Mouse (Mus musculus): ENCODE results near the gene Hs6st3. TPM values are rescaled to one million over a fixed set of nuclear protein-coding genes. Genes with fewer than 3 reads are reported as not detected.

Gene Hs6st3
- polyA plus RNA-seq, 1 experiment: 6.6 TPM

DNA sequence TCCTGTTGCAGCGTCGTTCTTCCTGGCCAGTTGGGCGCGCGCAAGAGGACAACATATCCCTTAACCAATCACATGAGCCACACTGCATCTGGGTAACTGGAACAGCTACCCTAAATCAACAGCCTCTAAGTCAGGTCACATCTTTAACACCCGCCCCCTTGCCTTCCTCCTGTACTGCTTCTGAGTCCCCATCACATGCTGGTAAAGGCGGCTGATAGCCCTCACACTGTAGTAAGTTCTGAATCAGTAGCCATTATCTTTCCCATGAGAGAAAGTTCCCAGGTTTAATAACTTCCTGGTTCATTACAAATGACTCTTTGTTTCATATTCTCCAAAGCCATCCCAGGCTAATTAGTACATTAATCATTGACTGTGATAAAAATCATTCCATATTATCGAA, 757.0 kb downstream of the Hs6st3 start:
- Histone ChIP-seq H3K4me1 (ENCODE audit: control insufficient read depth, insufficient read depth, low read length) (peaks cover 5% of the 10 kb centered on the region), H3K27me3 (ENCODE audit: control insufficient read depth, insufficient read depth, low read length) (no peaks in the 10 kb centered on the region), H3K4me3 (replicated peaks; ENCODE audit: insufficient read depth, low read depth, low read length) (no peak overlapping the region), H3K27ac (ENCODE audit: insufficient read depth, low read length) (no peak overlapping the region)
- WGBS: 97% methylated on average over 8 of the region's 8 CpGs
- DNase-seq: no peak
- no peak for TF ChIP-seq CTCF (IDR thresholded peaks at IDR 0.05; ENCODE audit: borderline replicate concordance, insufficient read depth, low read depth, low read length)
- no peak for TF ChIP-seq POLR2A (IDR thresholded peaks at IDR 0.05; ENCODE audit: borderline replicate concordance, insufficient read depth, low read length)

- TF ChIP-seq POLR2A (IDR thresholded peaks at IDR 0.05; ENCODE audit: borderline replicate concordance, insufficient read depth, low read length) (no peak), CTCF (IDR thresholded peaks at IDR 0.05; ENCODE audit: borderline replicate concordance, insufficient read depth, low read depth, low read length) (no peak)
- Histone ChIP-seq H3K27ac (ENCODE audit: insufficient read depth, low read length) (no peak overlapping the region), H3K4me3 (replicated peaks; ENCODE audit: insufficient read depth, low read depth, low read length) (no peak overlapping the region), H3K27me3 (ENCODE audit: control insufficient read depth, insufficient read depth, low read length) (no peaks in the 10 kb centered on the region), H3K4me1 (ENCODE audit: control insufficient read depth, insufficient read depth, low read length) (peaks cover 5% of the 10 kb centered on the region)
- WGBS: 22% methylated on average over 10 of the region's 10 CpGs
- DNase-seq: peak in 1 of 2 experiments; percentile 8
These were observed 757.8 kb downstream of the Hs6st3 start for GRCm38 (mm10) chr14:119895765-119896465.

GRCm38 (mm10) chr14:119902486-119902885, 764.3 kb downstream of the Hs6st3 start:
- Histone ChIP-seq H3K27me3 (ENCODE audit: control insufficient read depth, insufficient read depth, low read length) (no peaks in the 10 kb centered on the region), H3K27ac (ENCODE audit: insufficient read depth, low read length) (no peak overlapping the region), H3K4me1 (ENCODE audit: control insufficient read depth, insufficient read depth, low read length) (no peaks in the 10 kb centered on the region), H3K4me3 (replicated peaks; ENCODE audit: insufficient read depth, low read depth, low read length) (no peak overlapping the region)
- no peak for DNase-seq
- TF ChIP-seq POLR2A (IDR thresholded peaks at IDR 0.05; ENCODE audit: borderline replicate concordance, insufficient read depth, low read length): no peak
- TF ChIP-seq CTCF (IDR thresholded peaks at IDR 0.05; ENCODE audit: borderline replicate concordance, insufficient read depth, low read depth, low read length): no peak

GRCm38 (mm10) chr14:119908032-119908675, 770.0 kb downstream of the Hs6st3 start:
- H3K27ac ChIP-seq (ENCODE audit: insufficient read depth, low read length): no peak overlapping the region
- 54% methylated on average over 13 of the region's 13 CpGs for WGBS
- H3K27me3 ChIP-seq (ENCODE audit: control insufficient read depth, insufficient read depth, low read length): no peaks in the 10 kb centered on the region
- DNase-seq: no peak
- no peaks in the 10 kb centered on the region for H3K4me1 ChIP-seq (ENCODE audit: control insufficient read depth, insufficient read depth, low read length)
- H3K4me3 ChIP-seq (replicated peaks; ENCODE audit: insufficient read depth, low read depth, low read length): no peak overlapping the region
- TF ChIP-seq POLR2A (IDR thresholded peaks at IDR 0.05; ENCODE audit: borderline replicate concordance, insufficient read depth, low read length): no peak
- no peak for TF ChIP-seq CTCF (IDR thresholded peaks at IDR 0.05; ENCODE audit: borderline replicate concordance, insufficient read depth, low read depth, low read length)

DNA sequence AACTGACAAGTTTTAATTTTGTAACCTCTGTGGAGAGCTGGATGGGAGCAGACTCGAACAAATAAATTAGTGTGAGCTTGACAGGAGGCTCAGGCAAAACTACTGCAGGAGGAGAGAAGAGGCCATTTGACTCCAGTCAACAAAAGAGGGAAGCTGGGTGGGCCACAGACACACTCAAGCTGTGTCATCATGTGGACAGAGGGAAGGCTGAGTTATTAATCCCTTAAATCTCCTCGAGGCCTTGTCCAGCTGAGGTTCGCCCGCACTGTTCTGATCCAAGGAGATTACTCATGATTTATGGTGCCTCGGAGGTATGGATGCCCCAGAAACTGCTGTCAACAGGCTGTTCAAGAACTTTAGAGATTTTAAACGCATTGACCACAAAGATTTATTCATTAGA, 776.4 kb downstream of the Hs6st3 start:
- WGBS: 77% methylated on average over 6 of the region's 6 CpGs
- no peak for DNase-seq
- H3K4me1 ChIP-seq (ENCODE audit: control insufficient read depth, insufficient read depth, low read length): no peaks in the 10 kb centered on the region
- H3K4me3 ChIP-seq (replicated peaks; ENCODE audit: insufficient read depth, low read depth, low read length): no peak overlapping the region
- no peaks in the 10 kb centered on the region for H3K27me3 ChIP-seq (ENCODE audit: control insufficient read depth, insufficient read depth, low read length)
- TF ChIP-seq POLR2A (IDR thresholded peaks at IDR 0.05; ENCODE audit: borderline replicate concordance, insufficient read depth, low read length): no peak
- TF ChIP-seq CTCF (IDR thresholded peaks at IDR 0.05; ENCODE audit: borderline replicate concordance, insufficient read depth, low read depth, low read length): no peak
- H3K27ac ChIP-seq (ENCODE audit: insufficient read depth, low read length): no peak overlapping the region

- no peak overlapping the region for H3K27ac ChIP-seq (ENCODE audit: insufficient read depth, low read length)
- no peak overlapping the region for H3K4me3 ChIP-seq (replicated peaks; ENCODE audit: insufficient read depth, low read depth, low read length)
- no peak for DNase-seq
- TF ChIP-seq POLR2A (IDR thresholded peaks at IDR 0.05; ENCODE audit: borderline replicate concordance, insufficient read depth, low read length): no peak
- no peak for TF ChIP-seq CTCF (IDR thresholded peaks at IDR 0.05; ENCODE audit: borderline replicate concordance, insufficient read depth, low read depth, low read length)
- H3K27me3 ChIP-seq (ENCODE audit: control insufficient read depth, insufficient read depth, low read length): no peaks in the 10 kb centered on the region
- WGBS: 52% methylated on average over 6 of the region's 6 CpGs
- no peaks in the 10 kb centered on the region for H3K4me1 ChIP-seq (ENCODE audit: control insufficient read depth, insufficient read depth, low read length)
These were observed 780.3 kb downstream of the Hs6st3 start for GRCm38 (mm10) chr14:119918281-119919034.

GRCm38 (mm10) chr14:119919177-119919576, 781.0 kb downstream of the Hs6st3 start:
- no peak for DNase-seq
- 38% methylated on average over 1 of the region's 1 CpGs for WGBS
- H3K27ac ChIP-seq (ENCODE audit: insufficient read depth, low read length): no peak overlapping the region
- no peak for TF ChIP-seq POLR2A (IDR thresholded peaks at IDR 0.05; ENCODE audit: borderline replicate concordance, insufficient read depth, low read length)
- TF ChIP-seq CTCF (IDR thresholded peaks at IDR 0.05; ENCODE audit: borderline replicate concordance, insufficient read depth, low read depth, low read length): no peak
- H3K4me1 ChIP-seq (ENCODE audit: control insufficient read depth, insufficient read depth, low read length): no peaks in the 10 kb centered on the region
- no peak overlapping the region for H3K4me3 ChIP-seq (replicated peaks; ENCODE audit: insufficient read depth, low read depth, low read length)
- no peaks in the 10 kb centered on the region for H3K27me3 ChIP-seq (ENCODE audit: control insufficient read depth, insufficient read depth, low read length)

Other genes with a start within 250 kb of the Hs6st3 start
- gene Dzip1, start 212.9 kb upstream of the Hs6st3 start, polyA plus RNA-seq (2012; rRNA removed): 68.4 and 75.3 TPM in 2 replicates
- gene Dnajc3, start 200.4 kb upstream of the Hs6st3 start, polyA plus RNA-seq (2012; rRNA removed): 25.9 and 26.0 TPM in 2 replicates
- 32.6 and 36.2 TPM in 2 replicates for gene Uggt2, start 38.9 kb upstream of the Hs6st3 start, polyA plus RNA-seq (2012; rRNA removed)